Mouse (Mus musculus): ENCODE results near the gene Trim29. TPM values are rescaled to one million over a fixed set of nuclear protein-coding genes. Genes with fewer than 3 reads are reported as not detected.

Trim29 gene
- polyA plus RNA-seq, 1 experiment from 2014 or later = 0.21 TPM

DNA sequence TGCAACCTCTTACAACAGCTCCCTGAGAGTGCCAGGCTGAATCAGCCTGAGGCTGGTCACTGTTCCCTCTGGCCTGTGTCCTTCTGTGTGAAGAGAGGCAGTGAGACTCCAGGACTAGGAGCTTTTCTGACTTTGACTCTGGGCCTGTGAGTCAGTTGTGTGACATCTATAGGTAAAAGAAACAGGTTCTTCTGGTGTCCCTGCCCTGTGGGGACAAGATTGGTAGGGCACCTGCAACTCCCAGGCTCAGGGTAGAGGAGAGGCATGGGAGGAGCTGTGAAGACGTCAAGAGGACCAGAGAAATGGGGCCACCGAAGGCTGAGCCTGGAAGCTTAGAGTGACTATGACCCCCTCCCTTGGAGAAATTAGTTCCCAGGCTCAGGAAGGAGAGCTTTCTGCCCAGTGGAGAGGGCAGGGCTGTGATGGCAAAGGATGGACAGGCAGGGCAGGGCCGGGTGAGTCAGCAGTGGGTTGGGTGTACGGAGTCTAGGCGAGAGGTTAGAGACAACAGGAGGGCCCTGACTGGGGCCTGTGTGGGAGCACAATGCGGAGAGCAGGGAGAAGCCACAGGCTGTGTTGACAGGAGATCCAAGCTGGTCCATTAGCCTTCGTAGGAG is 15.5 kb downstream of the Trim29 start:
- no peaks in the 10 kb centered on the region for H3K9me3 ChIP-seq (ENCODE audit: low read depth, low read length)
- H3K4me3 ChIP-seq (ENCODE audit: low read depth, low read length) = no peak overlapping the region
- no peak for ATAC-seq (ENCODE audit: insufficient read depth)
- no peak overlapping the region for H3K4me2 ChIP-seq
- H3K36me3 ChIP-seq (ENCODE audit: insufficient read depth) = no peaks in the 10 kb centered on the region
- no peaks in the 10 kb centered on the region for H3K4me1 ChIP-seq (ENCODE audit: insufficient read depth)
- no peak overlapping the region for H3K9ac ChIP-seq
- 54% methylated on average over 7 of the region's 7 CpGs for WGBS
- no peak for TF ChIP-seq CTCF (IDR thresholded peaks at IDR 0.05; ENCODE audit: low read depth)
- no peak overlapping the region for H3K27ac ChIP-seq (ENCODE audit: low read depth)
- DNase-seq = no peak
- no peaks in the 10 kb centered on the region for H3K27me3 ChIP-seq (ENCODE audit: insufficient read depth, low read length)

- no peak overlapping the region for H3K27ac ChIP-seq (ENCODE audit: low read depth)
- ATAC-seq (ENCODE audit: insufficient read depth) = no peak
- 38% methylated on average over 21 of the region's 21 CpGs for WGBS
- H3K27me3 ChIP-seq (ENCODE audit: insufficient read depth, low read length) = no peaks in the 10 kb centered on the region
- peak; percentile 60 for TF ChIP-seq CTCF (IDR thresholded peaks at IDR 0.05; ENCODE audit: low read depth)
- H3K36me3 ChIP-seq (ENCODE audit: insufficient read depth) = no peaks in the 10 kb centered on the region
- H3K4me2 ChIP-seq = no peak overlapping the region
- no peak overlapping the region for H3K9ac ChIP-seq
- no peak overlapping the region for H3K4me3 ChIP-seq (ENCODE audit: low read depth, low read length)
- no peaks in the 10 kb centered on the region for H3K4me1 ChIP-seq (ENCODE audit: insufficient read depth)
- DNase-seq = peak; percentile 51
- no peaks in the 10 kb centered on the region for H3K9me3 ChIP-seq (ENCODE audit: low read depth, low read length)
Observed at GRCm38 (mm10) chr9:43327182-43328129, 16.8 kb downstream of the Trim29 start.

- TF ChIP-seq CTCF (IDR thresholded peaks at IDR 0.05; ENCODE audit: low read depth) = no peak
- DNase-seq = no peak
- Histone ChIP-seq H3K27me3 (ENCODE audit: insufficient read depth, low read length) (no peaks in the 10 kb centered on the region), H3K36me3 (ENCODE audit: insufficient read depth) (no peaks in the 10 kb centered on the region), H3K4me2 (no peak overlapping the region), H3K9me3 (ENCODE audit: low read depth, low read length) (no peaks in the 10 kb centered on the region), H3K4me3 (ENCODE audit: low read depth, low read length) (no peak overlapping the region), H3K9ac (no peak overlapping the region), H3K27ac (ENCODE audit: low read depth) (no peak overlapping the region), H3K4me1 (ENCODE audit: insufficient read depth) (no peaks in the 10 kb centered on the region)
- no peak; the same call in 1 of the 2 replicates for ATAC-seq (ENCODE audit: insufficient read depth)
- WGBS = 34% methylated on average over 5 of the region's 5 CpGs
Observed at GRCm38 (mm10) chr9:43330426-43330825, 19.8 kb downstream of the Trim29 start.

GRCm38 (mm10) chr9:43331476-43332471 is 21.1 kb downstream of the Trim29 start:
- no peaks in the 10 kb centered on the region for H3K36me3 ChIP-seq (ENCODE audit: insufficient read depth)
- WGBS = 66% methylated on average over 8 of the region's 8 CpGs
- no peak overlapping the region for H3K4me2 ChIP-seq
- no peak overlapping the region for H3K27ac ChIP-seq (ENCODE audit: low read depth)
- H3K27me3 ChIP-seq (ENCODE audit: insufficient read depth, low read length) = no peaks in the 10 kb centered on the region
- H3K9ac ChIP-seq = no peak overlapping the region
- no peaks in the 10 kb centered on the region for H3K4me1 ChIP-seq (ENCODE audit: insufficient read depth)
- DNase-seq (peak; percentile 30), ATAC-seq (ENCODE audit: insufficient read depth) (no peak)
- H3K9me3 ChIP-seq (ENCODE audit: low read depth, low read length) = no peaks in the 10 kb centered on the region
- no peak overlapping the region for H3K4me3 ChIP-seq (ENCODE audit: low read depth, low read length)
- TF ChIP-seq CTCF (IDR thresholded peaks at IDR 0.05; ENCODE audit: low read depth) = no peak

DNA sequence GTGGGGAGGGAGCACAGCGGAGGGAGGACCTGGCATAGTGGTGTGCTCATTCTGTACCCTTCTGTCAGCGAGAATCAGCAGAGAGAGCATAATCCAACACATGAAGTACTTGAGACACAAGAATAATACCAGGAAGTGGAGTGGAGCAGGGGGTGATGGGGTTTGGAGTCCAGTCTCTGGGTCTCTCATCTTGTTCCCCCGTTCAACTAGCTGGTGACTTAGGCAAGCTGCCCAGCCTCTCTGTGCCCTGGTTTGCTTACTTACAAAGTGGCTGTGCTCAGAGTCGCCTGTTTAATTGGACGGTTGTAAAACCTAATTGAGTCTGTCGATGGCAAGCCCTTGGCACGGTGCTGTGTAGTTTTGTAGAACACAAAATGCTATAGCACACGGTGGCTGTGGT is 23.8 kb downstream of the Trim29 start:
- TF ChIP-seq CTCF (IDR thresholded peaks at IDR 0.05; ENCODE audit: low read depth) = no peak
- no peak for ATAC-seq (ENCODE audit: insufficient read depth)
- Histone ChIP-seq H3K27me3 (ENCODE audit: insufficient read depth, low read length) (no peaks in the 10 kb centered on the region), H3K27ac (ENCODE audit: low read depth) (no peak overlapping the region), H3K9ac (no peak overlapping the region), H3K9me3 (ENCODE audit: low read depth, low read length) (no peaks in the 10 kb centered on the region), H3K36me3 (ENCODE audit: insufficient read depth) (no peaks in the 10 kb centered on the region), H3K4me2 (no peak overlapping the region), H3K4me1 (ENCODE audit: insufficient read depth) (no peaks in the 10 kb centered on the region), H3K4me3 (ENCODE audit: low read depth, low read length) (no peak overlapping the region)
- 75% methylated on average over 8 of the region's 8 CpGs for WGBS
- no peak for DNase-seq

DNA sequence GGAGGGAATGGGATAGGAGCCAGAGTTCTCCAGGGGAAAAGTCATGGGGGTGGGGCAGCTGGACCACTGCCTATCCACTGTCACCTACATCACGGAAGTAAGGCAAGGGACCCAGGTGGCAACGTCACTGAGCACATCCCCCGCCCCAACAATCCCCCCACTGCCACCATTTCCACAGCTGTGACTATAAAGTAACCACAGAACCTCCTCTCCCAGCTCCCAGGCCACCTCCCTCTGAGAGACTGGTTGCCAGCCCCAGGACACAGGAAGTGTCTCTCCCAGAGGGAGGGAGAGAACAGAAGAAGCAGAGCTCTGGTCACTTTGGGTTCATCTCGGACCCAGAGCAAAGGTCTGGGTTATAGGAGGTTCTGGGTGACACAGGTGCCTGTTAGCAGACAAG is 27.0 kb downstream of the Trim29 start:
- DNase-seq (no peak), ATAC-seq (ENCODE audit: insufficient read depth) (no peak)
- Histone ChIP-seq H3K27me3 (ENCODE audit: insufficient read depth, low read length) (no peaks in the 10 kb centered on the region), H3K4me2 (no peak overlapping the region), H3K9ac (no peak overlapping the region), H3K27ac (ENCODE audit: low read depth) (no peak overlapping the region), H3K4me1 (ENCODE audit: insufficient read depth) (no peaks in the 10 kb centered on the region), H3K36me3 (ENCODE audit: insufficient read depth) (no peaks in the 10 kb centered on the region), H3K4me3 (ENCODE audit: low read depth, low read length) (no peak overlapping the region), H3K9me3 (ENCODE audit: low read depth, low read length) (no peaks in the 10 kb centered on the region)
- WGBS = 46% methylated on average over 4 of the region's 4 CpGs
- no peak for TF ChIP-seq CTCF (IDR thresholded peaks at IDR 0.05; ENCODE audit: low read depth)
